Mouse (Mus musculus): ENCODE measurements around the gene Pakap.

Pakap gene

GRCm38 (mm10) chr4:57802411-57802810, 234.4 kb downstream of the Pakap start:
- 92% methylated on average over 3 of the region's 3 CpGs for WGBS

GRCm38 (mm10) chr4:57804902-57805301, 236.9 kb downstream of the Pakap start:
- 76% methylated on average over 6 of the region's 6 CpGs for WGBS

GRCm38 (mm10) chr4:57809449-57809848, 241.5 kb downstream of the Pakap start:
- 77% methylated on average over 4 of the region's 4 CpGs for WGBS

GRCm38 (mm10) chr4:57812075-57812474, 244.1 kb downstream of the Pakap start:
- 96% methylated on average over 1 of the region's 1 CpGs for WGBS

GRCm38 (mm10) chr4:57812916-57813575, 245.1 kb downstream of the Pakap start:
- WGBS: 58% methylated on average over 7 of the region's 7 CpGs

- 74% methylated on average over 4 of the region's 4 CpGs for WGBS
Measured at GRCm38 (mm10) chr4:57813576-57813945, 245.6 kb downstream of the Pakap start.

GRCm38 (mm10) chr4:57815355-57815754, 247.4 kb downstream of the Pakap start:
- WGBS: 85% methylated on average over 2 of the region's 2 CpGs

GRCm38 (mm10) chr4:57816146-57816545, 248.2 kb downstream of the Pakap start:
- 82% methylated on average over 8 of the region's 8 CpGs for WGBS

- 92% methylated on average over 24 of the region's 24 CpGs for WGBS
Measured at GRCm38 (mm10) chr4:57820839-57821374, 252.9 kb downstream of the Pakap start.

- 12% methylated on average over 11 of the region's 11 CpGs for WGBS
Measured at GRCm38 (mm10) chr4:57821556-57822356, 253.8 kb downstream of the Pakap start.

GRCm38 (mm10) chr4:57822641-57823040, 254.7 kb downstream of the Pakap start:
- 77% methylated on average over 5 of the region's 5 CpGs for WGBS

GRCm38 (mm10) chr4:57824626-57825240, 256.8 kb downstream of the Pakap start:
- 50% methylated on average over 8 of the region's 8 CpGs for WGBS

- WGBS: 66% methylated on average over 7 of the region's 7 CpGs
Measured at GRCm38 (mm10) chr4:57826272-57826671, 258.3 kb downstream of the Pakap start.

- 87% methylated on average over 9 of the region's 9 CpGs for WGBS
Measured at GRCm38 (mm10) chr4:57829131-57829530, 261.2 kb downstream of the Pakap start.

GRCm38 (mm10) chr4:57829740-57830139, 261.8 kb downstream of the Pakap start:
- 84% methylated on average over 3 of the region's 3 CpGs for WGBS

GRCm38 (mm10) chr4:57832318-57832717, 264.3 kb downstream of the Pakap start:
- WGBS: 60% methylated on average over 7 of the region's 7 CpGs

- 75% methylated on average over 4 of the region's 4 CpGs for WGBS
Measured at GRCm38 (mm10) chr4:57833060-57833459, 265.1 kb downstream of the Pakap start.

- WGBS: 72% methylated on average over 4 of the region's 4 CpGs
Measured at GRCm38 (mm10) chr4:57834141-57834540, 266.2 kb downstream of the Pakap start.

- WGBS: 84% methylated on average over 9 of the region's 9 CpGs
Measured at GRCm38 (mm10) chr4:57837089-57837488, 269.1 kb downstream of the Pakap start.

- 82% methylated on average over 4 of the region's 4 CpGs for WGBS
Measured at GRCm38 (mm10) chr4:57839343-57839742, 271.4 kb downstream of the Pakap start.

- 38% methylated on average over 1 of the region's 1 CpGs for WGBS
Measured at GRCm38 (mm10) chr4:57841911-57842310, 273.9 kb downstream of the Pakap start.
